Mouse (Mus musculus) olfactory bulb, adult 2 months (tissue): ENCODE measurements around the gene Rbfox2.

Source experiments
- CTCF ChIP-seq: fragments of 200-500 bp; IDR thresholded peaks from 2 replicates; pipeline ENCODE4 v1.5.1; 2012; ENCODE audit warnings: low read depth, mild to moderate bottlenecking, low read length, moderate library complexity; ENCODE audit not compliant: insufficient read depth
- POLR2A ChIP-seq: fragments of 200-500 bp; IDR thresholded peaks from 2 replicates; pipeline ENCODE4 v1.6.1; 2012; ENCODE audit warnings: mild to moderate bottlenecking, low read depth, low read length, moderate library complexity; ENCODE audit not compliant: insufficient read depth

DNA sequence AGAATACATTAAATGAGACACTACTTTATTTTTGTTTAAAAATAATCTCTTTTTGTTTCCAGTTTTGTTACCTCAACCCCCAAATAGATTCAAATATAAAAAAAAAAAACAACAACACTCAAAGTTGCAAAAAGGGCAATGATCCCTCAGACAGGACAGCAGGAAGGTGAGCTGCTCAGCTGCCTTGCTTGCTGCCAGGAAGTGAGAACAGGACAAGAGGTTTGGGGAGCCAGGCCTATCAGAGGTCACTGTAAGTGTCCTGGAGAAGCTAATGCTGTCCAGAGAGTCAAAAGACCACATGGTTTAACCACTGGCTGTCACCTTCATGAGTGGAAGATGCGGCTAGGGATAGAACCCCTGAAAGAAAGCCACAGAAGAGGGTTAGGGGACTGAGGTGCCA, 161.8 kb downstream of the Rbfox2 start:
- TF ChIP-seq POLR2A: no peak
- no peak for TF ChIP-seq CTCF
